Mouse (Mus musculus): ENCODE results near the gene Ctsj. TPM values are rescaled to one million over a fixed set of nuclear protein-coding genes. Genes with fewer than 3 reads are reported as not detected.

Gene Ctsj
- polyA plus RNA-seq, 1 experiment from 2014 or later: not detected

DNA sequence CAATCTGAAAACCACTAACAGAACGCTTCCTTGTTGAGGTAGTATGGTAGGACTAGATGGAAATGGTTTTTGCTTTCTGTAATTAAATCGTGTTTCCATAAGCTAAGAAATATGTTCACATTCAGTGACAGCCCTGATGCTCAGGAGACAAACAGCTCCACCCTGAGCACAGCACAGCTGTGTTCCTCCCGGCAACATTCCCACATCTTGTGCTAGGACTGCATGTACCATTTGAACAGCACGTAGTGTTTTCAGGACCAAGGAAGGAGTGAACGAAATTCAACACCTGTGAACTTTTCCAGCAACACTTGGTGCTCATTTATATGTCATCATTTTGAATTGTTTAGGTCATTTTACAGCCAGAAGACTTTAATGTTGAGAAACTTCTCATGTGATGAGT lies 44.1 kb downstream of the Ctsj start:
- Histone ChIP-seq H3K9me3 (ENCODE audit: control insufficient read depth, low read length) (0 out of 2 replicates have a peak, but pooled peaks cover 2% of the 10 kb centered on the region), H3K27me3 (ENCODE audit: control insufficient read depth, insufficient read depth, low read length) (no peaks in the 10 kb centered on the region), H3K27ac (ENCODE audit: low read depth, low read length) (no peak overlapping the region), H3K4me2 (replicated peaks; ENCODE audit: low read depth, low read length) (no peak overlapping the region), H3K4me1 (ENCODE audit: control insufficient read depth, insufficient read depth, low read length) (no peaks in the 10 kb centered on the region), H3K4me3 (ENCODE audit: low read length) (no peak overlapping the region), H3K9ac (ENCODE audit: low read depth, low read length) (no peak overlapping the region), H3K36me3 (ENCODE audit: control insufficient read depth, insufficient read depth, low read length) (no peaks in the 10 kb centered on the region)
- 73% methylated on average over 5 of the region's 5 CpGs for whole genome bisulfite sequencing
- no peak for ATAC-seq (ENCODE audit: low FRiP score, low TSS enrichment)

Other genes starting within 250 kb of the Ctsj start
- gene BC051665, start 219.6 kb downstream of the Ctsj start, polyA plus RNA-seq (2014; fragmentation: Nextera tagmentation; extraction: Ambion mirVana): not detected in 2 replicates
- gene Ctsll3, start 203.1 kb downstream of the Ctsj start, polyA plus RNA-seq (2014; fragmentation: Nextera tagmentation; extraction: Ambion mirVana): not detected in 2 replicates
- gene 4930486L24Rik, start 141.5 kb downstream of the Ctsj start, polyA plus RNA-seq (2014; fragmentation: Nextera tagmentation; extraction: Ambion mirVana): 0.15 TPM in 1 of 2 replicates, not detected in the other
- 0.23 TPM in 1 of 2 replicates, not detected in the other for gene Gm49392, start 109.1 kb downstream of the Ctsj start, polyA plus RNA-seq (2014; fragmentation: Nextera tagmentation; extraction: Ambion mirVana)
- 4.4 and 5.2 TPM in 2 replicates for gene Ctla2b, start 108.5 kb downstream of the Ctsj start, polyA plus RNA-seq (2014; fragmentation: Nextera tagmentation; extraction: Ambion mirVana)
- gene Tpbpb, start 101.1 kb downstream of the Ctsj start, polyA plus RNA-seq (2014; fragmentation: Nextera tagmentation; extraction: Ambion mirVana): not detected in 2 replicates
- 0.56 TPM in 1 of 2 replicates, not detected in the other for gene Gm49393, start 70.4 kb downstream of the Ctsj start, polyA plus RNA-seq (2014; fragmentation: Nextera tagmentation; extraction: Ambion mirVana)
- 2.2 and 2.7 TPM in 2 replicates for gene Gm49391, start 69.4 kb downstream of the Ctsj start, polyA plus RNA-seq (2014; fragmentation: Nextera tagmentation; extraction: Ambion mirVana)
- gene Ctla2a, start 69.3 kb downstream of the Ctsj start, polyA plus RNA-seq (2014; fragmentation: Nextera tagmentation; extraction: Ambion mirVana): 28.7 and 39.2 TPM in 2 replicates
- not detected in 2 replicates for gene Tpbpa, start 64.0 kb downstream of the Ctsj start, polyA plus RNA-seq (2014; fragmentation: Nextera tagmentation; extraction: Ambion mirVana)
- not detected in 2 replicates for gene Ctsq, start 34.7 kb upstream of the Ctsj start, polyA plus RNA-seq (2014; fragmentation: Nextera tagmentation; extraction: Ambion mirVana)
- not detected in 2 replicates for gene Ctsr, start 158.3 kb upstream of the Ctsj start, polyA plus RNA-seq (2014; fragmentation: Nextera tagmentation; extraction: Ambion mirVana)
- not detected in 2 replicates for gene Cts6, start 197.5 kb upstream of the Ctsj start, polyA plus RNA-seq (2014; fragmentation: Nextera tagmentation; extraction: Ambion mirVana)
- gene Cts8, start 249.4 kb upstream of the Ctsj start, polyA plus RNA-seq (2014; fragmentation: Nextera tagmentation; extraction: Ambion mirVana): not detected in 2 replicates

All from kidney, embryonic 14.5 days (tissue).